Mouse (Mus musculus) neural tube, embryonic 10.5 days (tissue): ENCODE results near the gene 1190002N15Rik.

Experiments used
- DNase-seq: peaks from one replicate; pipeline ENCODE4 v3.0.0-alpha.2; 2017; ENCODE audit warnings: low spot score; ENCODE audit errors: extremely low spot score

Gene 1190002N15Rik

DNA sequence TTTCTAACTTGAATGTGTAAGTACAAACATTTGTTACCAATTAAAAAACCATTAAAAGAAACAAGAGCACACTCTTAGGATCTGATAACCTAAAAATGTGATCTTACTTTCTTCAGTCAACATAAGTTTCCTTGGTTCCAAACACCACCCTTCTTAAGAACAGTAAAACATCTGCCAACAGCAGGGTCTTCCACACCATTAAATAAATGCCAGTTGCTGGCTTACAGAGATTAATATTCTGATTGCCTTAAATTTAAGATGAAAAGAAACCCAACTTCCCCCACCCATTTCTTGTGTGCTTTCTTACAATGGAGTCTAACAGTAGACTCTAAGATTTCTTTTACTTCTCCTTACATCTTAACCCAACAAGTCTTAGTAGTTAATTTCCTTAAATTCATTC lies 7.9 kb downstream of the 1190002N15Rik start:
- DNase-seq = no peak

DNA sequence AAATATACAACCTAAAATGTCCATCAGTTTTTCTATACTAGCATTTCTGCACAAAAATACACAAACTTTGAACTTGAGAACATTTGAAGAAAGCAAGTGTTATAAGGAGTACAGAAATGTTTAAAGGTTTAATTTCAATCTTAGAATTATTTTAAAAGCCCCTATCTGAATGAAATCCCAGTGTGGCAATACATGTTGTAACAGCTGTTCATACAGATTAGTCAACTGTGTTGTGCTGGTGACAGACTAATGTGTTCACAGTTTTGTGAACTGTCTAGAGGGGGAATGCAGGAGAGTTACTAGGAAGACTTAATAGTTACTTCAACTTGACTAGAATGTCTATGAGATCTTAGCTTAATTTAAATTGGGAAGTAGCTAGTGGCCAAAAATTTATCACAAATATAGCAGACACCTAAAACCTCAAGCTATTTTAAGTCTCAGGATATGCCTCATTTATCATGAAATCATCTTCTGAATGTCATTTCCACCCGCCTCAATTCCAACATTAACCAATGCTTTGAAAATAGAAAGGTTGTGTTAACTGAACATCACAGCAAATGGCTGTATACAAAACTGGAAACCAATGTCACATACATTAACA lies 8.6 kb downstream of the 1190002N15Rik start:
- no peak for DNase-seq

DNA sequence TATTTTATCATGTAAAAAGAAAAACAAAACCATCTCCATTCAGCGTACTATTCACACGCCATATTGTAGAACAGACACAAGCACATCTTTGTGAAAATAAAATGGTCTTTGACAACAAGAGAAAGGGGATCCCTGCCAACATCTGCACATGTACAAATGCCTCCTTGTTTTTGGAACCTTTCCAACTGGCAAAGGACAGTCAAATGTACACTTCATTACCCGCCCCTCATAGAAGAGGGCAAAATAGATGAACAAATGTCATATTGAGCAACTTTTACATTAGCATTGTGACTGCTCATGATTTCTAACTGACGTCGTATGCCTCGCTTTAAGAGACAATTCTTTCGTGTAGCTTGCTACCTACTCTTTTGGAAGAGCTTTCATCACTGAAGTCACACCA lies 11.4 kb downstream of the 1190002N15Rik start:
- DNase-seq = no peak

DNA sequence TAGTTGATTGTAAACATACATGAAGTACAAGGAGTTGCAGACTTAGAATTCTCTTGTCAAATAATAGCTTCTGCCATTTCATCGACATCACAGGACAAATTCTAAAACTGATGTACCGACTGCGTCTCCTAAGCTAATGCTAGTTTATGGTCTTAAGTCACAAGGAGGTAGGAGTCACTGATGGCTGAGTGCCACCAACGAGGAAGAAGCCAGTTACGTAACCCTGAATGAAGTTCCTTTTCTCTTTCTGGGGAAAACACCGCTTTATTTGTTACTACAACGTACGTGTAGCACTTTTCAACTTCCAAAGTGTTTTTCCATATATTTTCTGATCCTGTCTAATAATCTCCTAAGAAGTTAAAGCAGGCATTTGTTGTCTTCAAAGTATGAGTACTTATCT lies 25.6 kb downstream of the 1190002N15Rik start:
- DNase-seq = no peak

DNA sequence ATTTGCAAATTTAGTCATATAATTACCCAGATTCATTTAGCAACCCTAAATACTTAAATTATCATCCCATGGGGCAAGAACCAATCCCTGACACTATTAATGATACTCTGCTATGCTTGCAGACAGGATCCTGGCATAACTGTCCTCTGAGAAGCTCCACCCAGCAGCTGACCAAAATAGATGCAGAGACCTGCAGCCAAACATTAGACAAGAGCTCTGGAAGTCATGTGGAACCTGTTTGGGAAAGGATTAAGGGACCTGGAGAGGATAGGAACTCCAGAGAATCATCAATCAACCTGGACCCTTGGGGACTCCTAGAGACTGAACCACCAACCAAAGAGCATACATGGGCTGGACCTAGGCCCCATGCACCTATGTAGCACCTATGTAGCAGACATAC lies 26.7 kb downstream of the 1190002N15Rik start:
- no peak for DNase-seq

DNA sequence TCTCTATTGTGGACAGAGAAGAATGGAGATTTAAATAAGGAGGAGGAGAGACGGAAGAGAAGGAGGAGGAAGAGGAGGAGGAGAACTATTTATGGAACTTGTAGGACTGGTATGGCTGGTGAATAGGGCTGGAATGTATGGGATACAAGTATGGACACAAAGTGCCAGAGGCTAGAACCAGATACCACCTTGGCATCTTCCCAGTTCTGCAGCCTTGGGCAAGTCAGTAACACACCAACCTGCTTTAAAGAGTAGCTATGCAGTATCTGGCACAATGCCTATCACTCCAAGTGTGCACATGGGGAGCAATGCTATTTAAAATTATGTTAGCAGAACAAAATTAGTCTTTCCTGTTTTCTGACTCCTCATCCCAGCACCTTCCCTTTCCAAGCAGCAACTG lies 30.9 kb downstream of the 1190002N15Rik start:
- DNase-seq = no peak

DNA sequence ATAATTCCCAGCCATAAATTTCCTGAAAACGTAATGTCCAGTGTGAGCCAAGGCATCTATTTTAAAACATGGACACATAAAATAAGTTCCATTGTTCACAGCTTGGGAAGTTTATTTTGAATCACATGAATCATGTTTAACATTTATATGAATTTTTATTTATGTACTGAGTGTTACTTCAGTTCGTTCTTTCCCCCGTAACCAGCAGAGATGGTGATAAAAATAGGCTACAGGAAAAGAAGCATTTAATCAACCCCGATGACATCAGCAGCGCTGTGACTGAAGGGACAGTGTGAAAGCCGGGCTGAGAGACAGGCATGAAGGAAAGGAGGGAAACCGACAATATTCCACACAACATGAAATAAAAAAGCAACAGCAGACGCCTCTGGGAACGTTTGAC lies 46.4 kb downstream of the 1190002N15Rik start:
- DNase-seq = no peak

DNA sequence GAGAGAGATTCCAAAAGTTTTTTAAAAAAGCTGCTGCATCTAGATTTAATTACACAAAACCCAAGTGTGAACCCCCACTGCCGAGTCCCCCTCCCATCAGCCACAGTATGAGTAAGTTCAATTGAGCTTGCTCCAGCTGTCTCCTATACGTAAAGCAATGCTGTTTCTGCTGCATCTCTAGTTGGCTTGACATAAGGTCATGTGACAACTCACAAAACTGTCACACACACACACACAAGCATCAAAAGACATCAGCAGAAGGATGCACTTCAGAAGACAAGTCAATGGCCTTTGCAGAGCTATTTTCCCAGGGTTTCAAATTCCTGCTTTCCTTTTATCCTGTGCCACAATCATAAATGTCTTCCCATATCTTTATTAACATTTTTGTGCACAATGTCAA lies 49.9 kb downstream of the 1190002N15Rik start:
- DNase-seq = no peak

DNA sequence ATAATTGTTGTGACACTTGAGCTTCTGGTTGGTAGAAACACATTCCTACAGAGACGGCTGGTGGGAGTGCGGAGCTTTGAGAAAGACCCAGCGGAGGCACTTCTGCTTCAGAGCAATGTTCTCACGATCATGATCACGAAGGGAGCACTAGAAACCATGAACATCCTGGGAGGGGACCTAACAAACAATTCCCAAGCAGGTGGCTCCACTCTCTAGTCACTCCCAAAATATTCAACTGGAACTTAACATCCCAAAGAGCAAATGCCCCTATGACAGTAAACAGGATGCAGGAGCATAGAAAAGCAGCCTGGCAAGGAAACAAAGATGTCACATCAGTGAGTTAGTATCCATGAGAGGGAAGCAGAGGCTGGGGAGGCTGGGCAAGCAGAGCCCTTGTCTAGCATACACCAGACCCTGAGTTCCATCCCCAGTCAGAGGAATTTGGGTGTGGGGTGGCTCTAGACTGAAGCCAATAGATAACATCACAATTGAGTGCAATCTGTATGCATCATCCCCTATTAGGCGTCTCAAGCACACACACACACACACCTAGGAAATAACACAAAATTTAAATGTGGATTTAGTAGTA lies 54.5 kb downstream of the 1190002N15Rik start:
- no peak for DNase-seq

DNA sequence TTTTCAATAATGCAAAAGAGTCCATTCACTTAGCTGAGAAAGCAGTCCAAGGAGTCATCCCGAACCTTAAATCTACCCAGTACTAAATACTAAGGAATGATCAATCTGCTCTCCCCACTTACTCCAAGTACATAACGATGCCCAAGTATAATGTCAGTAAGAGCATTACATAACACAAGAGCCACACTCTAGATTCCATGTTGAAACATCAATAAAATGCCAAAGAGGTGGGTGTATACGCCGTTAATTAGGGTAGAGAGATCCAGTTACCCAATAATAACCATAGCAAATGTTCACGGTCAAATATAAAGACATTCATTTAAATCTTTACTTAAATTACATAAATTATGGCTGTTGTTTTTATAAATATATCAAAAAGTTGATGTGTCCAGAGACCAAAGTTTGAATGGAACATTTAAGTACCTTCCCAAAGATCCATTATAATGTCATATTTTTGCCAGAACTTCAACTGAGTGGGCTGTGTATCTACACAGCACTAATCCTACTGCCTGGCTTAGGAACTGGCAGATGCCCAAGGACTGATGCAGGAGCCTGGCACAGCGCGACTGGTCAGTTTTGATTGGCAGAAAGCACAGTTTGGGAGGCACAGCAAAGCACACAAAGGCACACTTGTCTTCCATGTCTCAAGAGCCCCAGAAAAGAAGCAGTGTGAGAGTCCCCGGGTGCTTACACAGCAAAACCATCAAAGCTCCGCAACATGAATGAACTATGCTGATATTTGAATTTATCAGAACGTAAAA lies 55.5 kb downstream of the 1190002N15Rik start:
- DNase-seq = no peak

DNA sequence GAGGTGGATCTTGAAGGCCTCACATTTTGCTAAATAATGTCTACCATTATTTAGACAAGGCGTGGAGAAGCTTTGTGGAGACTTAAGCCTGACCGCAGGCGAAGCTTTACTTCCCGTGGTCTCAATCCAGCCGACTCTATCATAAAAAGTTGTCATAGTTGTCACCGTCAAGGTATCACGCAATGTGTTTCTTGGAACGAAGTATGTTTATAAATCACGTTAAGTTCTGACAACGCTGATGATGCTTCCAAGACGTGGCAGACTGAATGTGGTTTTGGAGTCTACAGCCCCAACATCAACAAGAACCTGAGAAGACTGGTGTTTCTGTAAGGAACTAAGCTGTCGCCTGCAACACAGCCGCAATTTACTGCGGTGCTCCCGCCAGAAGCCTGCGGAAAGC lies 56.8 kb downstream of the 1190002N15Rik start:
- no peak for DNase-seq

DNA sequence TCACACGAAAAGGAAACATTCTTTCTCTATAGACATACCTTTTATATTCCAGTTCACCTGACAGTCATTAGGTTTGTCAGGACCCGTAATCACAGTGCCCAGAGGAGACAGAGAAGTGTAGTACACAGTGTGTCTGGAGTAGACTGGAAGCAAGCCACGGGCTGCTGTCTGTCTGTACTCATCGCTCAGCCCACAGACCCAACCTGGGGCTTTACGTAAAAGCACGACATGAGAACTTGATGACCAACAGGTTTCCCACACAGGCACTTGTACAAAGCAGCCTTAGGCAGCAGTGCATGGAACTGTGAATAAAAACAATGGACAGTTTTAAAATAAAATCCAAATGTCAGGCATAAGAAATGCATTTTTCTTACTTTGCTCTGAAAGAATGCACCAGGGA lies 58.5 kb downstream of the 1190002N15Rik start:
- DNase-seq = no peak

DNA sequence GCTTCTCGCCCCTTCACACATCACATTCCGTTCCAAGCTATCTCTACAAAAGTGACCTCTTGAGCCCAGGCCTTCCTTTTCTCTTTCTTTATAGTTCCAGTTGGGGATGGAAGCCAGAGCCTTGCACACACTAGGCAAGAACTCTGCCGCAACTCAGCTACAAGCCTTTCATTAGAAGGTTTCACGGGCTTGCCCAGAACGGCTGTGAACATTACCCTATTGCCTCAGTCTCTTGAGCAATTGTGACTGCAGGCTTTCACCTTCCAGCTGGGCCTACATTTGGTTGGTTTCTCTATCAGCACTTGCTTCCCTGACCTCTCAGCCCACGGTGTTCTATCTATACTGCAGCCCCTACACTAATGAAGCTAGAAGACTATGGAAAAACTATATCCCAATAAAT lies 58.9 kb downstream of the 1190002N15Rik start:
- no peak for DNase-seq

DNA sequence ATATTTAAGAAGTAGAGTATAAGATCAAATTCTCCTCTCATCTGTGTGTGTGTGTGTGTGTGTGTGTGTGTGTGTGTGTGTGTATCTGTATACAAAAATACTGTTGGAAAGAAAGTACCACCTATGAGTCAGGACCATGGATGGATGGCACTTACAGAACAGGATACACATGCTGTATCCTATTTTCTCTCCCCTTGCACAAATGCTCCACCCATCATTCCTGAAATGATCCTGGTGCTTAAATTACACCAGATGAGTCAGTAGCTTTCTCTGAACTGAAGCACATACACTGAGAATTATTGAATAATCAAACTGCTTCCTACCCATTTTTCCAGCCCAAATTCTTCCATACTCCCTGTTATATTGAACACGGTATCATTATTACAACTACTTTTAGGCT lies 61.9 kb downstream of the 1190002N15Rik start:
- no peak for DNase-seq

DNA sequence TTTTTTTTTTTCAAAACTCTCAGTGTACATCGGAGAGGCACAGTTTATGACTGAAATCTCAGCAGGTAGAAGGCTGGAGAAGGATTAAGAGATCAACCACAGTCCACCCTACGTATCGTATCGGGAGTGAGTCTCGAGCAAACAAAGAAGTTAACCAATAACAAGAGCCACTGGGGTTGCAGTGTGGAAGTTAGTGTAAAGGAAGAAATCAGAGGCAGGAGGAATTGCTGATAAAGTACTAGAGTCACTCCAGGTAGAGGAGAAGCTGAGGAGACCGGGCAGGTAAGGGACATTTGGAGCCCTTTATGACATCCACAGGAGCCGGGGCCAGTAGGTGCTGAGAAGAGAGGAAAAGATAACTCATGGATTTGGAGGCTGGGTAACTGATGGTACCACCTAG lies 64.0 kb downstream of the 1190002N15Rik start:
- no peak for DNase-seq

DNA sequence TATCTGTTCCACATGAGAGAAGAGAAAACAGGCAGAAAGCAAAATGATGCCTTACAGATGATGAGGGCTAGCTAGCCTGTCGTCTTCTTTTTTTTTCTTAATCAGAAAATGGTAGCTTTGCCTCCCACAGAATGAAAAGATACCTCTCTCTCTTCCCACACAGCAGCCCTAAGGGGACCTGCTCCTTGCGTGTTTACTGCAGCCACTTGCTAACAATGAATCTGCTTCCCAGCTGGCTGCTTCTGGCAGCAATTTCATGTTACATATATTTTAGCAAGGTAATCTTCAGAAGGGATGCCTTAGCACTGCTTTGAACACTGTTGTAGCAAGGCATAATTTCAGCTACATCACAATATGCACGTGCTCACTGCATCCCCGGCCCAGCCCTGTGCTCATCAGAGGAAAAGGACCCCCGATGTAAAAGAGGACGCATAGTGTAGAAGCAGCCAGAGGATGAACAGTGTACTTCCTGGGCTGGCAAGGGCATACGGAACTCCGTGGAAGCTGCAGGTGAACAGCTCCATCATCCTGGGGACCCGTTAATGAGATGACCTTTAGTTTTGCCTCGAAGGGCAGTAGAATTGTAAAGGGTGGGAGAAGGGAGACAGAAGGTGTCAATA lies 64.8 kb downstream of the 1190002N15Rik start:
- DNase-seq = no peak

DNA sequence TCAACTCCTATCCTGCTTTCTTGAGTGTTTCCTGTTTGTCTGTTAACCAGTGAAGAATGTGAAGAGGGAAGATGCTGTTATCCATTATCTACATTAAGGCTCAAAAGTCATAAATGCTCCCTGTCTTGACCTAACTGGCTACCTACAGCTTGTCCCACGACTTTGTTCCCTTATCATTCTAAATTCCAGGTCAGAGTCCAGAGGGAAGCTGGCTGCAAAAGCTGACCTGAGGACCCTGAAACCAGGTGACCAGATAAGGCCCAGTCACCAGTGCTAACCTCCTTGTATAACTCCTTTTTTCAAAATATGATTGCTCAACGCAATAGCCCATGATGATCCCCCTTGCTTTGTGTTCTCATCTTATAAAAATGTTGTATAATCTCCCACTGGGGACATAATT lies 66.4 kb downstream of the 1190002N15Rik start:
- DNase-seq = no peak
